Mouse (Mus musculus) small intestine, adult 2 months (tissue): ENCODE measurements around the gene Nyap2. TPM values are rescaled to one million over a fixed set of nuclear protein-coding genes. Genes with fewer than 3 reads are reported as not detected.

Experiments
- H3K27ac ChIP-seq: fragments of 200-500 bp; 2 replicates; pipeline ENCODE4 v1.5.1; 2012; ENCODE audit warnings: low read depth, low read length, control low read depth, inconsistent platforms; ENCODE audit not compliant: insufficient read depth
- H3K27me3 ChIP-seq: fragments of 200-500 bp; 2 replicates; pipeline ENCODE4 v1.6.1; 2012; ENCODE audit warnings: mild to moderate bottlenecking, moderate library complexity, low read length, inconsistent platforms; ENCODE audit not compliant: control insufficient read depth, insufficient read depth
- H3K36me3 ChIP-seq: fragments of 200-500 bp; 2 replicates; pipeline ENCODE4 v1.6.1; 2012; ENCODE audit warnings: mild to moderate bottlenecking, low read length, control low read depth, inconsistent platforms; ENCODE audit not compliant: control insufficient read depth, insufficient read depth
- H3K4me1 ChIP-seq: fragments of 200-500 bp; 2 replicates; pipeline ENCODE4 v1.6.1; 2012; ENCODE audit warnings: low read length, inconsistent platforms, mixed read lengths; ENCODE audit not compliant: control insufficient read depth, insufficient read depth, insufficient read length
- H3K4me3 ChIP-seq: fragments of 200-500 bp; 2 replicates; pipeline ENCODE4 v1.5.1; 2012; ENCODE audit warnings: low read depth, mild to moderate bottlenecking, control low read depth, inconsistent platforms, low read length, moderate library complexity
- CTCF ChIP-seq: fragments of 200-500 bp; IDR thresholded peaks from 2 replicates; pipeline ENCODE4 v1.5.1; 2012; ENCODE audit warnings: low read depth, mild to moderate bottlenecking, control low read depth, inconsistent platforms, low read length, moderate library complexity, mixed read lengths; ENCODE audit not compliant: insufficient replicate concordance, insufficient read length; ENCODE audit errors: extremely low read depth
- POLR2A ChIP-seq: fragments of 200-500 bp; IDR thresholded peaks from 2 replicates; pipeline ENCODE4 v1.6.1; 2012; ENCODE audit warnings: low read depth, mild to moderate bottlenecking, control low read depth, inconsistent platforms, low read length, moderate library complexity
- WGBS: fragments of 180-500 bp; shearing (Covaris S2); methylation state at CpG from one replicate; pipeline ENCODE4 v1.1.7; 2018; 5-methylcytosine and 5-hydroxymethylcytosine counted together
- polyA plus RNA-seq: library from polyadenylated mRNA; depleted of rRNA; stranded (reverse); fragments of >200 nt; gene quantifications from 2 replicates; pipeline ENCODE4 v1.2.3, GENCODE M21; 2012

Gene Nyap2
- polyA plus RNA-seq, 1 experiment, result 0.01 TPM

DNA sequence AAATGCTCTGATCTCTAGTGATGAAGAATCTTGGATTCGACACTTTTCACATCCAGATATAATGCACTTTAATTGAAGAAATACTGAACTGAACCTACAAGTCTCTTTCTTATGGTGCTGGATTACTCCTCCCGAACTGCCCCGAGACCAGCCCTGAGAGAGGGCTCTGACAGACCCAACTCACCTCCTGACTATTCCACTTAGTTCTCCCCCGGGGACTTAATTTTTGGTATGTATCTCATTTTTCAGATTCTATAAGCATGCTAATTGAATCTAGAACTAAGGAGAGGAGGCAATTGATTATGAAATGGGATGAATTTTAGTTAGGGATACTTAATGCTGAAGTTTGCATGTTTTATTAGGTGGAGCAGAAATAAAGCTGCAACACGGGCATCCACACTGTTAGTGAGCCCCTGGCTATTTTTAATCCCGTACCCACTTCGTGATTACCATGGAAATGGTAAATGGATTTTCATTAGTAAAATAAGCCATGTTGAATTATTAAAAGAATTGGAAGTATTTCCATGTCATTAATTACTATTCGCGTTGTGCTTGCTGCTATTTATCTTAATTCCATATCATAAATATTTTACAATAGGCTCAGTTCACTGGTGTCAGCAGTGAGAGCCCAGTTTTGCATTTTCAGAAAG, 1.0 kb downstream of the Nyap2 start:
- H3K4me1 ChIP-seq, result no peaks in the 10 kb centered on the region

DNA sequence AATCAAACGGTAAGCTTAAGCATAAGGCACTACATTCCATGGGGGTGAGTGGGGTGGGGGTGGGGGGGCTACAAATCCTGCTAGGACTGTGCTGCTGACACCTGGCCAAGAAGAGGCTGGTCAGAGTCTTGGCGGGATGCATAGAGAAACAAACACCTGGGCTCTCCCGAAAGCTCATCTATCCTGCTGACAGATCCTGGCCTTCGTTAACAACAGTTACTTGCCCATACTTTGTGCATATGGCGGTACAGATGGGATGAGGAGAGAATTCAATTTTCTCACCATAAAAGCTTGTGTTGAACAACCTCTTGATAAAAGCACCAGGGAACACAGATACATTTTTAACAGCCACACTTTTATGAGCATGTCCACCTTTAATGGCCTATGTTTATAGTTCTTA, 10.7 kb downstream of the Nyap2 start:
- no peaks in the 10 kb centered on the region for H3K4me1 ChIP-seq
- H3K36me3 ChIP-seq, result no peaks in the 10 kb centered on the region
- TF ChIP-seq POLR2A (no peak), CTCF (no peak)
- 80% methylated on average over 5 of the region's 5 CpGs for WGBS
- no peak overlapping the region for H3K27ac ChIP-seq
- H3K27me3 ChIP-seq, result no peaks in the 10 kb centered on the region
- no peak overlapping the region for H3K4me3 ChIP-seq

More for the DNA sequence above, 1.0 kb downstream of the Nyap2 start:
- no peak for TF ChIP-seq CTCF
- TF ChIP-seq POLR2A, result no peak
- H3K36me3 ChIP-seq, result no peaks in the 10 kb centered on the region
- H3K4me3 ChIP-seq, result no peak overlapping the region
- 80% methylated on average over 9 of the region's 9 CpGs for WGBS
- no peak overlapping the region for H3K27ac ChIP-seq
- H3K27me3 ChIP-seq, result no peaks in the 10 kb centered on the region

DNA sequence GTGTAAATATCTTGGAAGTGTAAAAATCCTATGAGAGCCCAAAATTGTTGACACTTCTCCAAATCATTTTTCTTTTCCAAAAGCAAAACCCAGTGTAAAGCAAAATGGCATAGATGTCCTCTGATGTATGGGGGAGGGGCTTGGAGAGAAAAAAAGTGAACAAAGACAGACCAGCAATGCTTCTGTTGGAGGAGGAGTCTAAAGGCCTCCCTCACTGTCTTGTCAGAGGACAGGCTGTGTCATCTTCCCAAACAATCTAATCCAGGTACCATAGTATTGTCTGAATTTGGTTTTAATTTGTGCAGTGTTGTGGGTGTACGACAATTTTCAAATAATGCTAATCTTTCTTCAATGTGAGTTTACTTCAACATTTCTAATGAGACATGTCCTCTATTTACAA, 13.7 kb downstream of the Nyap2 start:
- H3K36me3 ChIP-seq, result no peaks in the 10 kb centered on the region
- TF ChIP-seq CTCF (no peak), POLR2A (no peak)
- H3K27ac ChIP-seq, result no peak overlapping the region
- no peaks in the 10 kb centered on the region for H3K27me3 ChIP-seq
- no peak overlapping the region for H3K4me3 ChIP-seq
- H3K4me1 ChIP-seq, result no peaks in the 10 kb centered on the region
- 70% methylated on average over 1 of the region's 1 CpGs for WGBS

DNA sequence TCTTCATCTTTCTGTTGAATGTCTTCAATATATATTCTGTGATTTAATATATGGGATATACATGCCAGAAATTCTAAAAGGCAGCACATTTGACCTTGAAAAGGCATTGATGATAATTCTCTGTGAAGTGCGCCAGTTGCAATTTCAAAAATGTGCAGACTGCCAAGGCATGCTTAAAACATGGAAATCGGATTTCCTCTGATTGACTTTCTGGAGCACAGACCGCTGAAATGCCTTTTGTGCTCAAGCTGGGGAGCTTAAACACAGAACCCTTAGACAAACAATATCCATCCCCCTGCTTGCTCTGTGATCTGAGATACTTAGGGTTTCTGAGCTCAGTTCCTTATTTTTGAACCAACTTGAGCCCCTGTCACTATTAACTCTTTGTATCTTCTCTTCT, 14.2 kb downstream of the Nyap2 start:
- H3K36me3 ChIP-seq, result no peaks in the 10 kb centered on the region
- no peaks in the 10 kb centered on the region for H3K4me1 ChIP-seq
- WGBS, result 54% methylated on average over 3 of the region's 3 CpGs
- H3K4me3 ChIP-seq, result no peak overlapping the region
- H3K27ac ChIP-seq, result no peak overlapping the region
- TF ChIP-seq POLR2A (no peak), CTCF (no peak)
- H3K27me3 ChIP-seq, result no peaks in the 10 kb centered on the region

DNA sequence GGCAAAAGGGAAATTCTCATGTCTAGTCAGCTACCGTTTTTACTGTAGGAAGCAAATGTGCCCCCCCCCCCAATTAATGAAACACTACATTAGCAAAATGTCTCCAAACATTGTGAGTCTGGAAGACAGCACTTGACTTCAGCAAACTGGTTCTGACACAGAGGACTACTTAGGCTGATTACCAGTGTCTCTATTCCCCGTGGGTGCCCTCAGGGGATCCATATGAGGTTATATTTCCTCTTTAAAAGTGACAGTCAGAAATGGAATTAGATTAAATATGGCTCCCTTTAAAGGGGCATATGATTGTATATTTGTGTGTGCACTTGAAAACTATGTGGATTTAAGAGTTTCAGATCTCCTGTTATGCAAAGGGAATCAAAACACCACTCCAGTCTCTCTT, 15.3 kb downstream of the Nyap2 start:
- H3K27ac ChIP-seq, result no peak overlapping the region
- H3K4me3 ChIP-seq, result no peak overlapping the region
- H3K4me1 ChIP-seq, result no peaks in the 10 kb centered on the region
- 67% methylated on average over 2 of the region's 2 CpGs for WGBS
- no peaks in the 10 kb centered on the region for H3K27me3 ChIP-seq
- no peaks in the 10 kb centered on the region for H3K36me3 ChIP-seq
- TF ChIP-seq CTCF, result no peak
- TF ChIP-seq POLR2A, result no peak

DNA sequence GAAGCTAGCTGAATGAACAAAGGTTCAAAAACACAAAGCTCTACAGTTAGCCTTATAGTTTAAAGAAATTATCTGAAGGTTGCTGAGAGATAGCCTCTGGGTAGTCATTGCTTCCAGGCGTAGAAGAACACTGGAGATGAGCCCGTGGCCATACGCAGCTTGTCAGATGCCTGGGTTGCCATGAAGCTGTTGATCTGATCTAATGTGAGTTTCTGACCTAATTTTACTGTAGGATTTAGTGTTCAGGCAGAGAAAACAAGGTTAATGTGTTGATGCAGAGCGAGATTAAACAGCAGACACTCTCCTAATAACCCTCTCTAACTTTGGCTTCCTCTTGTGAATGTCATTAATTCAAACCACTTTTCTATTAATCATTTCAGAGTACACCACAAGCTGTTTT, 16.1 kb downstream of the Nyap2 start:
- 83% methylated on average over 4 of the region's 4 CpGs for WGBS
- Histone ChIP-seq H3K4me1 (no peaks in the 10 kb centered on the region), H3K27me3 (no peaks in the 10 kb centered on the region), H3K36me3 (no peaks in the 10 kb centered on the region), H3K4me3 (no peak overlapping the region), H3K27ac (no peak overlapping the region)
- TF ChIP-seq POLR2A (no peak), CTCF (no peak)

DNA sequence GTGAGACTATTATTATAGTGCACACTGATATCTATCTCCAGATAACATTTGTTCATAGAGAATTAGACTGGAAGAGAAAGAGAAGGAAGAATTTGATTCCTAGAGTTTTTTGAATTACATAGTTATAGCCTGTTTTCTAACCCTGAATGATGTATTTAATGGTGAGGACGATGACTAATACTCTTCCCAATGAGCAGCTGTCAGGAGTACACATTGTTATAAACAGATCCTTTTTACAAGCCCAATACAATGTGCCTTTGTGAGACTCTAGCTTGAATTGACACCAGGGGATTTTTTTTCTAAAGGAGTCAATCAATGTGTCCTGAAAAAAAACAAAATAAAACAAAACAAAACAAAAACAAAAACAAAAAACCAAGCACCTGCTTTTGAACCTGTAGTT, 22.2 kb downstream of the Nyap2 start:
- no peaks in the 10 kb centered on the region for H3K27me3 ChIP-seq
- H3K4me3 ChIP-seq, result no peak overlapping the region
- 49% methylated on average over 1 of the region's 1 CpGs for WGBS
- H3K27ac ChIP-seq, result no peak overlapping the region
- TF ChIP-seq POLR2A (no peak), CTCF (no peak)
- no peaks in the 10 kb centered on the region for H3K36me3 ChIP-seq
- no peaks in the 10 kb centered on the region for H3K4me1 ChIP-seq
